Mouse (Mus musculus) limb, embryonic 12.5 days (tissue): ENCODE measurements around the gene Rnf212b. TPM values are rescaled to one million over a fixed set of nuclear protein-coding genes. Genes with fewer than 3 reads are reported as not detected.

Experiments
- ATAC-seq: fragments of 200-750 bp; cut with Nextera tagmentation; 2 replicates; pipeline ENCODE4 v1.8.0; 2017; ENCODE audit warnings: low read depth, moderate TSS enrichment; ENCODE audit not compliant: insufficient number of reproducible peaks, insufficient read depth, low FRiP score, low TSS enrichment
- H3K27ac ChIP-seq: fragments of 300-500 bp; sonication (generic); 2 replicates; pipeline ENCODE4 v1.5.1; 2016; ENCODE audit warnings: mild to moderate bottlenecking, moderate library complexity
- H3K27me3 ChIP-seq: fragments of 300-500 bp; sonication (generic); 2 replicates; pipeline ENCODE4 v1.6.1; 2016; ENCODE audit warnings: mild to moderate bottlenecking, moderate library complexity
- H3K36me3 ChIP-seq: fragments of 300-500 bp; sonication (generic); 2 replicates; pipeline ENCODE4 v1.6.1; 2016; ENCODE audit warnings: mild to moderate bottlenecking, moderate library complexity
- H3K4me1 ChIP-seq: fragments of 300-500 bp; sonication (generic); replicated peaks from 2 replicates; pipeline ENCODE4 v1.6.1; 2016
- H3K4me2 ChIP-seq: fragments of 300-500 bp; sonication (generic); 2 replicates; pipeline ENCODE4 v1.6.1; 2016; ENCODE audit warnings: mild to moderate bottlenecking, moderate library complexity
- H3K4me3 ChIP-seq: fragments of 300-500 bp; sonication (generic); replicated peaks from 2 replicates; pipeline ENCODE4 v1.5.1; 2016; ENCODE audit warnings: mild to moderate bottlenecking
- H3K9ac ChIP-seq: fragments of 300-500 bp; sonication (generic); replicated peaks from 2 replicates; pipeline ENCODE4 v1.6.1; 2016; ENCODE audit warnings: mild to moderate bottlenecking, moderate library complexity
- H3K9me3 ChIP-seq: fragments of 300-500 bp; sonication (generic); 2 replicates; pipeline ENCODE4 v1.6.1; 2016; ENCODE audit warnings: mild to moderate bottlenecking, moderate library complexity
- WGBS: fragments of 180-500 bp; shearing (Covaris S2); methylation state at CpG from one replicate; pipeline ENCODE4 v1.1.7; 2016; 5-methylcytosine and 5-hydroxymethylcytosine counted together
- polyA plus RNA-seq: library from polyadenylated mRNA; unstranded; fragments of >200 nt; fragmentation: Nextera tagmentation; extraction: Ambion mirVana; gene quantifications from 2 replicates; pipeline ENCODE4 v1.2.1, GENCODE M21; 2016

The Rnf212b gene
- polyA plus RNA-seq, 1 experiment from 2014 or later = not detected

DNA sequence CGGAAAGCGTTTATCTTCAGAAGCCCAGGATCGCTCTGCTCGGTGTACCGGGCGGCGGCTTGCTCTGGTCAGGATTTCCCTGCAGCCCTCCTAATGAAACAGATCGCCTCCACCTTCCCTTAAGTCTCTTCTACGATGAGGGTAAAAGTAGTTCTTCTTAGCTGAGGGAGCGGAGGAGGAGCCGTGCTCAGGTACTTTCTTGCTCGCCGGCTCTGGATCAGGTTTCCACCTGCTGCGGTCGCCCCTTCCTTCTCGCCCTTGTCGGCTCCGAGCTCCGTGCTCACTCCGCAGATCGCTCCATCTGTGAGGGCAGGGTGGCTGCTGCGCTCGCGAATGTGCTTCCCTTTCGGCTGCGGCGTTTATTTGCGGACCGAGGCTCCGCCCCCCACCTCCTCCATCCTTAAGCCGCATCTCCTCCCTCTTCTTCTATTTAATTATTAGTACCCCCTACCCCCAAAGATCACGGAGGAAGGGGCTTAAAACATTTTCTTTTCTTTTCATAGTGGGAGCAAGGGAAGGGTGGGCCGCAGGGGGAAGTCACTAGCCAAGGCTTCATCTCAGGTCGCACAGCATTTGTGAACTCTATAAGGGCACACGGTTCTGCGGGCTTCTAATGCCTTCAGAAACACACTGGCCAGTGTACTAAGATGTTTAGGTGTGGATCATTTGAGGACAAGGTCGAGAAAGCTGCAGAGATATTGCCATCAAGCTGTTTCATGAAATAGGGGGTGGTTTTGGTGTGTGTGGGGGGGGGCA is 32.2 kb upstream of the Rnf212b start, which contains the start of gene Slc7a8:
TSS of gene Slc7a8 (minus strand) at position 337 of the 756 bp plus-strand sequence.
- no peak within 1 kb of the TSS for H3K27ac ChIP-seq
- peak within 1 kb of the TSS; percentile 58 for H3K4me2 ChIP-seq
- H3K27me3 ChIP-seq = peaks cover 40% of the 10 kb centered on the region
- H3K9ac ChIP-seq = peak within 1 kb of the TSS; percentile 40; the same call in 1 of the 2 replicates
- no peaks in the 10 kb centered on the region for H3K36me3 ChIP-seq
- 2% methylated on average over 37 of the region's 37 CpGs for WGBS
- peak; percentile 47; the same call in 1 of the 2 replicates for ATAC-seq
- peaks cover 7% of the 10 kb centered on the region for H3K4me1 ChIP-seq
- peak within 1 kb of the TSS; percentile 36 for H3K4me3 ChIP-seq
- no peaks in the 10 kb centered on the region for H3K9me3 ChIP-seq

DNA sequence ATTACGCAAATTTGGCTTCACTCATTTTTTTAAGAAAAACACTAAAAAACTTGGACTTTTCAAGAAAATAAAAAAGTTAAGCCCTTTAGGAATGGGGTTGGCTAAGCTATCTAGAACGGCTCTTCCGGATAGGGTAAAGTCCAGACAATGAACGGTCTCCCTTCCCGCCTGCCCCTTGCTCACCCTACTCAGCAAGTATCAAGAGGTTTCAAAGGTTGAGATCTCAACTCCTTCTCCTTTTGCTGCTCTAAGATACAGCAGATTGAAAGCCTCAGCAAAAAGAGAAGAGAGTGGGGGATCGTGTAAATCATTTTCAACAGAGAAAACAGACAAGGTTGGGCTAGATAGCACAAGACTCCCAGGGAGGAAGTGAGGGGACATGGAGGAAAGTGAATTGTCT is 31.0 kb upstream of the Rnf212b start:
- ATAC-seq = no peak
- 88% methylated on average over 6 of the region's 6 CpGs for WGBS
- peaks cover 7% of the 10 kb centered on the region for H3K4me1 ChIP-seq

DNA sequence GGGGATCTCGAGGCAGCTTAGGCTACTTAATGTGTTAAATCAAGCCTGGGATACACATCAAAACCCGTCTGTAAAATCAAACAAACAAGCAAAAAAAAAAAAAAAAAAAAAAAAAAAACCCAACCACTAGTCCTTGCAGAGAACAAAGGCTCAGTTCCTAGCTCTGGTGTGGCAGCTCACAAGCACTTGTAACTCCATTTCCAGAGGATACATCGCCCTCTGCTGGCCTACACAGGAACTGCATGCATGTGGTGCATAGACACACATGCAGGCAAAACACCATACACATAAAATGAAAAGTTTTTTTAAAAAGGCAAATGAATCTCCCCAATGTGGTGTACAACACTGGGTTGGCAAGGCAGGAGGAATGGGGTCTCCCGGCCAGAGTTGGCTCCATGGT is 28.0 kb upstream of the Rnf212b start:
- 57% methylated on average over 4 of the region's 4 CpGs for WGBS
- no peak for ATAC-seq
- Histone ChIP-seq H3K36me3 (no peaks in the 10 kb centered on the region), H3K9me3 (no peaks in the 10 kb centered on the region), H3K27me3 (peaks cover 20% of the 10 kb centered on the region), H3K9ac (no peak overlapping the region), H3K4me2 (no peak overlapping the region), H3K27ac (no peak overlapping the region), H3K4me3 (no peak overlapping the region), H3K4me1 (peaks cover 1% of the 10 kb centered on the region; the same call in 1 of the 2 replicates)

More for the DNA sequence above, 31.0 kb upstream of the Rnf212b start:
- Histone ChIP-seq H3K9ac (no peak overlapping the region), H3K36me3 (no peaks in the 10 kb centered on the region), H3K27ac (no peak overlapping the region), H3K9me3 (no peaks in the 10 kb centered on the region), H3K27me3 (peaks cover 40% of the 10 kb centered on the region), H3K4me2 (no peak overlapping the region), H3K4me3 (no peak overlapping the region)

DNA sequence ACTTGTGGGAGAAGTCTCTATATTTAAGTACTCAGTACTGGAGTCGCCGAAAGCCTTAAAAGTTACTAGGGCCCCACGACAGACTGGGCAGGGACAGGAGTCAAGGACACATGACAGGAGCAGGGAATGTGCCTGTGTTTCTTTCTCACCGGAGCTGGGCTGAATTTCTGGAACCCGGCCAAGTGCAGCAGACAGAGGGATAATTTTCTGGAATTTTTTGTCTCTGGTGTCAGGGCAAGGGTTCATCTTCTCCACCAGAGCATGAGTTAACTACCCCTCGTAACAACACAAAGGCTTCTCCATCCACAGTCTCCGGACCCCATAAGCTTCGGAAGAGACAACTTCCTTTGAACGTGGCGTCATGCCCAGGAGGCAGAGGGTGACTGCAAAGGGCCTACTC is 27.5 kb upstream of the Rnf212b start:
- no peak overlapping the region for H3K4me2 ChIP-seq
- H3K4me1 ChIP-seq = no peaks in the 10 kb centered on the region
- no peak overlapping the region for H3K4me3 ChIP-seq
- no peak overlapping the region for H3K27ac ChIP-seq
- H3K36me3 ChIP-seq = no peaks in the 10 kb centered on the region
- peaks cover 14% of the 10 kb centered on the region; the same call in 1 of the 2 replicates for H3K27me3 ChIP-seq
- no peak overlapping the region for H3K9ac ChIP-seq
- 73% methylated on average over 10 of the region's 10 CpGs for WGBS
- ATAC-seq = no peak
- H3K9me3 ChIP-seq = no peaks in the 10 kb centered on the region

DNA sequence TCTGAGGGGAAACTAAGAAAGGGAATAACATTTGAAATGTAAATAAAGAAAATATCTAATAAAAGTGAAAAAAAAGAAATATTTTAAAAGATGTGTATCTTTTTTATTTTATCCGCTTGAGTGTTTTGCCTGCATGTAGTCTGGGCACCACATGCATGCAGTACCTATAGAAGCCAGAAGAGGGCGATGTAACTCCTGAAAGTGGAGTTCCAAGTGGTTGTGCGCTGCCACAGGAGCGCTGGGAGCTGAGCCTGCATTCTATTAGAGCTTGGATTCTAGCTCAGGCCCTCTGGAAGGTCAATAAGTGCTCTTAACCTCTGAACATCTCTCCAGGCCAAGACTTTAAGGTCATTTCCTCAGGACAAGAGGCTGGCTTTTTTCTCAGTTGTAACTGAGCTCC is 26.7 kb upstream of the Rnf212b start:
- Histone ChIP-seq H3K4me1 (no peaks in the 10 kb centered on the region), H3K9ac (no peak overlapping the region), H3K27me3 (peaks cover 7% of the 10 kb centered on the region; the same call in 1 of the 2 replicates), H3K27ac (no peak overlapping the region), H3K36me3 (no peaks in the 10 kb centered on the region), H3K4me3 (no peak overlapping the region), H3K9me3 (no peaks in the 10 kb centered on the region), H3K4me2 (no peak overlapping the region)
- 52% methylated on average over 4 of the region's 4 CpGs for WGBS
- ATAC-seq = no peak

DNA sequence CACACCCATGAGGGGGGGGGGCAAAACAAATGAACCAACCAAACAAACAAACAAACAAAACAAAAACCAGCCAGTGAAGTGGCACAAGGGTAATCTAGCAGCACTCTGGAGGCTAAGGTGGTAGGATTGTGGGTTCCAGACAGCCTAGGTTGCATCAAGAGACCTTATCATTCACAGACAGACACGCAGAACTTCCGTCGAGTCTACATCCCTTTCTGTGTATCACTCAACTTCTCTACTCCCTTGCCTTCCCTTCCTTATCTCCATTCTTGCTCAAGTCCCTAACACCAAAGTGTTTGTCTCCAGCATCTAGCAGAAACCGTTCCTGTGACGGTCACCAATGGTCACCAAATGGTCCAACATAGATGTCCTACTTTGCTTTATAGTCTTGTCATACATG is 25.7 kb upstream of the Rnf212b start:
- Histone ChIP-seq H3K9ac (no peak overlapping the region), H3K4me3 (no peak overlapping the region), H3K27me3 (peaks cover 2% of the 10 kb centered on the region; the same call in 1 of the 2 replicates), H3K9me3 (no peaks in the 10 kb centered on the region), H3K4me2 (no peak overlapping the region), H3K36me3 (no peaks in the 10 kb centered on the region), H3K4me1 (no peaks in the 10 kb centered on the region), H3K27ac (no peak overlapping the region)
- no peak for ATAC-seq
- 95% methylated on average over 5 of the region's 5 CpGs for WGBS

DNA sequence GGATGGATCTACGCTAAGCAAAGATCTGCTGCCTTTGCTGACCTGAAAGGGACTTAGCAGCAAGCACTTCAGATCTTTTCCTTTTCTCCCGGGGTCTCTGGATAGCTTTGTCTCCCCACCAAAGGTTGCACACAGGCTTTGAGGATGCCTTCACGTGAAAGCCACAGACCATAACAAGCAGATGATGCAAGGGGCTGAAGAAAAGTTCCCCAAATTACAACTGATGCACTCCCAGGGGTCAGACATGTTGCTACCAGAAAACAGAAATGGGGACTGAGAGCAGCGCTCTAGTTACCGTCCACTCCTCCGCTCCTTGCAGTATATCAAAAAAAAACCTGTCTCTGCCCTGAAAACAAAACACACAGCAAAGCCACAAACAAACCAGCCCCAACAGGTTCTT is 21.8 kb upstream of the Rnf212b start:
- no peaks in the 10 kb centered on the region for H3K36me3 ChIP-seq
- no peak for ATAC-seq
- H3K9me3 ChIP-seq = no peaks in the 10 kb centered on the region
- H3K4me3 ChIP-seq = no peak overlapping the region
- no peaks in the 10 kb centered on the region for H3K4me1 ChIP-seq
- H3K27ac ChIP-seq = no peak overlapping the region
- H3K9ac ChIP-seq = no peak overlapping the region
- WGBS = 73% methylated on average over 6 of the region's 6 CpGs
- no peaks in the 10 kb centered on the region; the same call in 1 of the 2 replicates for H3K27me3 ChIP-seq
- no peak overlapping the region for H3K4me2 ChIP-seq

DNA sequence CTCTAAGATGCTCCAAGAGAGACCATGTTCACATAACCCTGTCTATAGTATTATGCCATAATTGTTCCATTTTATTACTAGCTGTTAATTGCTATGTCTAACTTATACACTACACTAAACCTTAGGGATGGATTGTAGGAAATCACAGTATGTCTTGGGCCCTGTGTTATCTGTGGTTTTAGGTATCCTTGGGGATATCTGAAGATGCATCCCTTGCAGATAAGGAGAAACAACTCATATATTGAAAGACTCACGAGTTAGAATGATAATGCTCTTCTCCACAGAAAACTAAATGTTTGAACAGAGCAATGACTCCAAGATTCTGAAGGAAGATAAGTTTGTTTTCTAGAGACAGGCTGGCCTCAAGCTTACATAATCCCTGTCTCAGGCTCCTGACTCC is 20.6 kb upstream of the Rnf212b start:
- no peak overlapping the region for H3K4me2 ChIP-seq
- H3K4me3 ChIP-seq = no peak overlapping the region
- no peaks in the 10 kb centered on the region for H3K4me1 ChIP-seq
- H3K9ac ChIP-seq = no peak overlapping the region
- ATAC-seq = no peak
- no peak overlapping the region for H3K27ac ChIP-seq
- WGBS = 73% methylated on average over 1 of the region's 1 CpGs
- H3K36me3 ChIP-seq = no peaks in the 10 kb centered on the region
- no peaks in the 10 kb centered on the region; the same call in 1 of the 2 replicates for H3K27me3 ChIP-seq
- no peaks in the 10 kb centered on the region for H3K9me3 ChIP-seq

DNA sequence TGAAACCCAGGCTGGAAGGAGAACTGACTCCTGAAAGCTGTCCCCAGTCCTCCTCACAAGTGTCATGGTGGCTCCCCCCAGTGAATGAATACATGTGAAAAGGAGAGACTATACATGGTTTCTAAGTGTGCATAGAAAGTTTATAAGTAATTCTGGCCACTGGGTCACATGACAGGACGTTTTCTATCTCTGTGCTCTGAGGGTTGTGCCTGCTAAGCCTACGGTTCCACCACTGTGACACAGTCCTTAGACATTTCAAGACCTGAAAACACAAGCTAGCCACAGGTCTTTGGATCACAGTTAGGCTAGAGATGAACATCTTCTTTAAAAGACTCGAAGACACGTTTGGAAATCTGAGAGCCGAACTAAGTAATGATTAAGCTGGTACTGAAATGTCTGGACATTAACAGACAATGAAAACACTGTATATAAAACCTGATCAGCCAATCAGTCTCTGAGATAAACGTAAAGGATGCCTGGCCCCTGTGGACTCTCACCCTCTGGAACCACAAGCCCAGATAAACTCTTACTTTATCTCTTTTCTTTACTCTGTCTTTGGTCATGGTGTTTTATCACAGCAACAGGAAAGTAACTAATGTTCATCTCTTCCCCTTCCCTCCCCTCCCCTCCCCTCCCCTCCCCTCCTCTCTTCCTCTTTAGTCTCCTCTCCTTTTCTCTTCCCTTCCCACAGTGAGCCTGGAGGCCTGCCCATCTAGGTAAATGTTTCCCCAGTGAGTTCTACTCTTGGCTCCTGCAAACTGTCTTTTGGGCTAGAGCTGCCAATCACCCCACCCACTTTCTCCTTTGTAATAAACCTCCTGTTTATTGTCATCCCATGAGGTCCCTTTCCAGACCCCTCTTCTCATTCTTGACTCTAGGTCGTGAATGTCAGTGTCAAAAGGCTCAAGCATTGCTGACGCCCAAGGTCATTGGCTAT is 19.8 kb upstream of the Rnf212b start:
- Histone ChIP-seq H3K27ac (no peak overlapping the region), H3K4me3 (no peak overlapping the region), H3K4me1 (no peaks in the 10 kb centered on the region), H3K27me3 (no peaks in the 10 kb centered on the region; the same call in 1 of the 2 replicates), H3K9me3 (no peaks in the 10 kb centered on the region), H3K36me3 (no peaks in the 10 kb centered on the region), H3K4me2 (no peak overlapping the region), H3K9ac (no peak overlapping the region)
- no peak for ATAC-seq
- 79% methylated on average over 8 of the region's 8 CpGs for WGBS

DNA sequence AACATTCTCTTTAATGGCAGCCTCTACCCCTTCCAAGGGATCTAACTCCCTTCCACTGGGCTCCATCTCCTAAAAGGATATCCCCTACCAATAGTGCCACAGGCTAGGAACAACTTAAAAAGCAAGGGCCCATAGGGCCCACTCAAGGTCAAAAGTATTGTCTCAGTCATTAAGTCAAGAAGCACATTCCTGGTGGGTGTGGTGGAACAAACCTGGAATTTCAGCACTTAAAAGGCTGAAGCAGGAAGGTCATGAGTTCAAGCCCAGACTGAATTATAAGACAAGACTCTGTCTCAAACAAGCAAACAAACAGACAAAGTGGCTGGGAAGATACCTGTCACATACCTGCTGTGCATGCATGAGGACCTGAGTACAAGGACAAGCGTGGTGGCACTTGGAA is 18.0 kb upstream of the Rnf212b start:
- ATAC-seq = no peak

DNA sequence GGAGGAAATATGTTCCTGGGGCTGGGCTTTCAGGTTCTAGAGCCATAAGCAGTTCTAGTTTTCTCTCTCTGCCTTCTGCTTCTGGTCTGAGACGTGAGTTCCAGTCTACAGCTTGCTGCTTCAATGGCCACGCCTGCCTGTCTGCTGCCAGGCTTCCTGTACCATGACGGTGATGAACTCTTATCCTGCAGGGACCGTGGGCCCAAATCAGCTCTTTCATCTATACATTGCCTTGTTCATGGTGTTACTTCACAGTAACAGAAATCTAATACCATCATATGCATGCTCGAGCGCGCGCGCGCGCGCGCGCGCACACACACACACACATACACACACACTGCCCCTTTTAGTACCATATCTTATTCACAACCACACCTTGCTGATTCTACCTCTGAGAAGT is 17.2 kb upstream of the Rnf212b start:
- no peak overlapping the region for H3K4me3 ChIP-seq
- no peak for ATAC-seq
- H3K9ac ChIP-seq = no peak overlapping the region
- no peak overlapping the region for H3K27ac ChIP-seq
- no peaks in the 10 kb centered on the region for H3K36me3 ChIP-seq
- 91% methylated on average over 15 of the region's 15 CpGs for WGBS
- H3K4me2 ChIP-seq = no peak overlapping the region
- peaks cover 4% of the 10 kb centered on the region; the same call in 1 of the 2 replicates for H3K27me3 ChIP-seq
- no peaks in the 10 kb centered on the region for H3K4me1 ChIP-seq
- H3K9me3 ChIP-seq = no peaks in the 10 kb centered on the region

More for the DNA sequence above, 18.0 kb upstream of the Rnf212b start:
- no peak overlapping the region for H3K27ac ChIP-seq
- 75% methylated on average over 1 of the region's 1 CpGs for WGBS
- H3K27me3 ChIP-seq = peaks cover 4% of the 10 kb centered on the region; the same call in 1 of the 2 replicates
- H3K36me3 ChIP-seq = no peaks in the 10 kb centered on the region
- H3K9me3 ChIP-seq = no peaks in the 10 kb centered on the region
- H3K4me2 ChIP-seq = no peak overlapping the region
- H3K4me1 ChIP-seq = no peaks in the 10 kb centered on the region
- no peak overlapping the region for H3K4me3 ChIP-seq
- H3K9ac ChIP-seq = no peak overlapping the region
